Mouse (Mus musculus) G1E (cell line): ENCODE measurements around the gene E2f4.

Experiments used
- CTCF ChIP-seq: IDR thresholded peaks from 2 replicates; pipeline ENCODE4 v1.5.1; 2012; ENCODE audit warnings: low read depth, low read length, inconsistent platforms, mixed read lengths
- GATA1 ChIP-seq: IDR thresholded peaks from 2 replicates; pipeline ENCODE4 v1.6.1; 2012; ENCODE audit warnings: borderline replicate concordance, low read length, inconsistent platforms, mixed read lengths
- GATA2 ChIP-seq: IDR thresholded peaks from 2 replicates; pipeline ENCODE4 v1.6.1; 2012; ENCODE audit warnings: low read depth, low read length, inconsistent platforms, borderline replicate concordance
- POLR2AphosphoS5 ChIP-seq: IDR thresholded peaks from 2 replicates; pipeline ENCODE4 v1.6.1; 2012; ENCODE audit warnings: low read depth, low read length, inconsistent platforms; ENCODE audit not compliant: insufficient replicate concordance

- TF ChIP-seq CTCF, result no peak
- TF ChIP-seq GATA2, result no peak
- TF ChIP-seq POLR2AphosphoS5, result no peak
- no peak for TF ChIP-seq GATA1
Measured at GRCm38 (mm10) chr8:105254152-105254965, 43.1 kb upstream of the E2f4 start.
